Comparison of ENCODE assay signal across 12 mouse cellular contexts in genomic region chr8:120051006-120051405, GRCm38 (mm10). TPM values are rescaled to one million over a fixed set of nuclear protein-coding genes. Genes with fewer than 3 reads are reported as not detected.
DNase-seq lines count a peak whose midpoint lies in the region; ATAC-seq and TF ChIP-seq lines count a peak whose summit lies in the region.
"Had no signal": no experiment of that assay in that cellular context is flagged by ENCODE, and none has a peak within 500 bp of the region (broad histone marks: within the 10 kb centered on the region; RNA-seq: fewer than 3 reads in every experiment).

No protein-coding gene starts in this region.

- intact Hi-C loops in gastrocnemius, adult 2 months (cut with DNase I): no loop called here
- intact Hi-C loops in gastrocnemius, postnatal 14 days (cut with DNase I; ENCODE audit: low total_unique reads): no loop called here

- no peaks in the 10 kb centered on the region for H3K27me3 ChIP-seq in lung, postnatal 0 days (replicated peaks; ENCODE audit: insufficient read depth, low read length)
- H3K27me3 ChIP-seq: forebrain, embryonic 15.5 days; intestine, embryonic 15.5 days had no signal

- no peak overlapping the region for H3K4me2 ChIP-seq in lung, postnatal 0 days (replicated peaks; ENCODE audit: low read depth, low read length)
- H3K4me2 ChIP-seq: forebrain, embryonic 15.5 days; heart, embryonic 11.5 days; intestine, embryonic 15.5 days; lung, embryonic 14.5 days had no signal

- 41% methylated on average over 4 of the region's 4 CpGs for WGBS in lung, postnatal 0 days

- peak; percentile 39 for ATAC-seq in lung, postnatal 0 days
- ATAC-seq: forebrain, embryonic 15.5 days; intestine, embryonic 15.5 days had no signal

- no peak for TF ChIP-seq EP300 in lung, postnatal 0 days (IDR thresholded peaks at IDR 0.05)

- H3K36me3 ChIP-seq in lung, postnatal 0 days (ENCODE audit: insufficient read depth, low read length): no peaks in the 10 kb centered on the region
- H3K36me3 ChIP-seq: forebrain, embryonic 15.5 days; intestine, embryonic 15.5 days had no signal

- no peaks in the 10 kb centered on the region for H3K9me3 ChIP-seq in lung, postnatal 0 days (ENCODE audit: low read length)
- H3K9me3 ChIP-seq: forebrain, embryonic 15.5 days; intestine, embryonic 15.5 days had no signal

- no peak for TF ChIP-seq CTCF in gastrocnemius, adult 2 months (IDR thresholded peaks at IDR 0.05)
- no peak for TF ChIP-seq CTCF in lung, postnatal 0 days (IDR thresholded peaks at IDR 0.05)

- no peaks in the 10 kb centered on the region for H3K4me1 ChIP-seq in lung, postnatal 0 days (ENCODE audit: insufficient read depth, low read depth, low read length)

- H3K27ac ChIP-seq in gastrocnemius, adult 2 months: peak overlapping the region; percentile 70
- no peak overlapping the region for H3K27ac ChIP-seq in lung, postnatal 0 days (ENCODE audit: low read length)
- H3K27ac ChIP-seq: forebrain, embryonic 15.5 days; intestine, embryonic 15.5 days had no signal

- DNase-seq in gastrocnemius, adult 2 months: no peak
- no peak for DNase-seq in gastrocnemius, postnatal 10 days
- peak; percentile 49 for DNase-seq in lung, postnatal 0 days (ENCODE audit: low spot score)
- no peak for DNase-seq in lung, adult 18-20 months
- DNase-seq in lung, postnatal 36 days: peak; percentile 40
- DNase-seq in thymus, postnatal 4 days: peak; percentile 63
- no peak for DNase-seq in B cell, adult 2 months
- DNase-seq in gastrocnemius, postnatal 14 days: no peak
- DNase-seq: lung, embryonic 14.5 days had no signal

- no peak overlapping the region for H3K9ac ChIP-seq in lung, postnatal 0 days (replicated peaks; ENCODE audit: low read depth)
- H3K9ac ChIP-seq: forebrain, embryonic 15.5 days; intestine, embryonic 15.5 days; lung, embryonic 14.5 days had no signal

- H3K4me3 ChIP-seq in gastrocnemius, adult 2 months: no peak overlapping the region
- H3K4me3 ChIP-seq in lung, postnatal 0 days (ENCODE audit: low read depth, low read length): no peak overlapping the region
- H3K4me3 ChIP-seq: forebrain, embryonic 15.5 days; intestine, embryonic 15.5 days had no signal

RNA-seq across cellular contexts. Expression of gene Zdhhc7, which starts 50.3 kb away (rescaled TPM):
- total RNA-seq in gastrocnemius, adult 2 months (2021): 10 to 100 TPM; 23.9 to 27.6 TPM
- 10 to 100 TPM; 23.1 to 24.5 TPM for total RNA-seq in gastrocnemius, postnatal 10 days (2021)
- 31.0 and 33.0 TPM in 2 replicates for polyA plus RNA-seq in lung, postnatal 0 days (2015; fragmentation: Nextera tagmentation; extraction: Ambion mirVana)
- 10 to 100 TPM; 21.0 to 21.2 TPM for total RNA-seq in gastrocnemius, postnatal 14 days (2021)

RNA-seq across cellular contexts. Expression of gene Crispld2, which starts 58.8 kb away (rescaled TPM):
- 10 to 100 TPM in 1 of 2 experiments, 1 to 10 TPM in 1; 9.5 to 19.6 TPM for total RNA-seq in gastrocnemius, adult 2 months (2021)
- total RNA-seq in gastrocnemius, postnatal 10 days (2021): 1 to 10 TPM; 3.9 to 5.3 TPM
- polyA plus RNA-seq in lung, postnatal 0 days (2015; fragmentation: Nextera tagmentation; extraction: Ambion mirVana): 9.7 and 16.8 TPM in 2 replicates
- total RNA-seq in gastrocnemius, postnatal 14 days (2021): 1 to 10 TPM; 5.7 to 5.9 TPM

Comparison
In these comparisons a context has a peak if more than half of its experiments do, and no peak if none do; other contexts are left out.
1. DNase-seq: peak in lung, postnatal 0 days (single experiment), lung, postnatal 36 days (single experiment) and thymus, postnatal 4 days (single experiment); none in gastrocnemius, adult 2 months (single experiment), gastrocnemius, postnatal 10 days (single experiment), lung, adult 18-20 months (0 of 2), B cell, adult 2 months (0 of 2) and gastrocnemius, postnatal 14 days (single experiment).